Mouse (Mus musculus): ENCODE results near the gene Trib3. TPM values are rescaled to one million over a fixed set of nuclear protein-coding genes. Genes with fewer than 3 reads are reported as not detected.

Gene Trib3
- total and polyA plus RNA-seq, 3 experiments: 2.4 to 3.6 (median 3.3) TPM

- Histone ChIP-seq H3K36me3 (ENCODE audit: control insufficient read depth, insufficient read depth, low read length) (peaks cover 5% of the 10 kb centered on the region), H3K4me3 (no peak overlapping the region), H3K4me1 (ENCODE audit: control insufficient read depth, insufficient read depth, low read length) (peaks cover 4% of the 10 kb centered on the region), H3K79me2 (replicated peaks; ENCODE audit: control insufficient read depth, insufficient read depth, low read length) (0 out of 2 replicates have a peak, but pooled peaks cover 1% of the 10 kb centered on the region), H3K27ac (no peak overlapping the region; the same call in 1 of the 2 replicates), H3K27me3 (ENCODE audit: control insufficient read depth, insufficient read depth, low read length) (no peaks in the 10 kb centered on the region), H3K9ac (ENCODE audit: low read depth, low read length) (no peak overlapping the region)
- 75% methylated on average over 4 of the region's 4 CpGs for WGBS
- TF ChIP-seq EP300 (IDR thresholded peaks at IDR 0.05; ENCODE audit: insufficient read depth, low read depth, low read length) (no peak), CTCF (IDR thresholded peaks at IDR 0.05) (no peak), POLR2A (IDR thresholded peaks at IDR 0.05; ENCODE audit: insufficient read depth, low read depth, low read length) (no peak)
- intact Hi-C loops (cut with DNase I): loop anchor here (1.0 to 5.0 kb wide), 4 partner anchors 9 to 107 kb away; partner anchors contain the start of gene Csnk2a1
- DNase-seq: no peak
Observed at GRCm38 (mm10) chr2:152333345-152334006, 10.4 kb downstream of the Trib3 start.

GRCm38 (mm10) chr2:152332101-152332825 lies 11.6 kb downstream of the Trib3 start, which contains the start of gene Rbck1:
Gene Rbck1, minus strand, starts transcription at chr2:152332653.
- H3K79me2 ChIP-seq (replicated peaks; ENCODE audit: control insufficient read depth, insufficient read depth, low read length): 0 out of 2 replicates have a peak, but pooled peaks cover 1% of the 10 kb centered on the region
- DNase-seq: peak; percentile 92 to 94
- WGBS: under 1% methylated on average over 54 of the region's 54 CpGs
- no peaks in the 10 kb centered on the region for H3K27me3 ChIP-seq (ENCODE audit: control insufficient read depth, insufficient read depth, low read length)
- peak; percentile 26 for TF ChIP-seq CTCF (IDR thresholded peaks at IDR 0.05)
- TF ChIP-seq EP300 (IDR thresholded peaks at IDR 0.05; ENCODE audit: insufficient read depth, low read depth, low read length): 0 out of 2 replicates have a peak, but pooled peaks have one; percentile 82
- peak; percentile 94 for TF ChIP-seq POLR2A (IDR thresholded peaks at IDR 0.05; ENCODE audit: insufficient read depth, low read depth, low read length)
- H3K4me3 ChIP-seq: peak within 1 kb of the TSS; percentile 80
- H3K9ac ChIP-seq (ENCODE audit: low read depth, low read length): peak within 1 kb of the TSS; percentile 81
- intact Hi-C loops (cut with DNase I): loop anchor here (2.0 to 5.0 kb wide), 3 partner anchors 35 to 105 kb away; partner anchors contain the start of gene Csnk2a1
- H3K36me3 ChIP-seq (ENCODE audit: control insufficient read depth, insufficient read depth, low read length): peaks cover 8% of the 10 kb centered on the region
- H3K27ac ChIP-seq: peak within 1 kb of the TSS; percentile 97
- peaks cover 7% of the 10 kb centered on the region for H3K4me1 ChIP-seq (ENCODE audit: control insufficient read depth, insufficient read depth, low read length)

GRCm38 (mm10) chr2:152330858-152331423 lies 12.9 kb downstream of the Trib3 start:
- Histone ChIP-seq H3K27ac (no peak overlapping the region), H3K36me3 (ENCODE audit: control insufficient read depth, insufficient read depth, low read length) (peaks cover 8% of the 10 kb centered on the region), H3K9ac (ENCODE audit: low read depth, low read length) (no peak overlapping the region), H3K27me3 (ENCODE audit: control insufficient read depth, insufficient read depth, low read length) (no peaks in the 10 kb centered on the region), H3K4me3 (peak overlapping the region; percentile 80; the same call in 1 of the 2 replicates), H3K4me1 (ENCODE audit: control insufficient read depth, insufficient read depth, low read length) (peaks cover 7% of the 10 kb centered on the region), H3K79me2 (replicated peaks; ENCODE audit: control insufficient read depth, insufficient read depth, low read length) (0 out of 2 replicates have a peak, but pooled peaks cover 1% of the 10 kb centered on the region)
- intact Hi-C loops (cut with DNase I): loop anchor here (5.0 kb wide), 1 partner anchor 36 kb away; no protein-coding TSS in a partner anchor
- WGBS: 31% methylated on average over 7 of the region's 7 CpGs
- no peak for TF ChIP-seq POLR2A (IDR thresholded peaks at IDR 0.05; ENCODE audit: insufficient read depth, low read depth, low read length)
- TF ChIP-seq EP300 (IDR thresholded peaks at IDR 0.05; ENCODE audit: insufficient read depth, low read depth, low read length): no peak
- no peak for TF ChIP-seq CTCF (IDR thresholded peaks at IDR 0.05)
- DNase-seq: no peak

- Histone ChIP-seq H3K27me3 (ENCODE audit: control insufficient read depth, insufficient read depth, low read length) (no peaks in the 10 kb centered on the region), H3K4me1 (ENCODE audit: control insufficient read depth, insufficient read depth, low read length) (peaks cover 7% of the 10 kb centered on the region), H3K9ac (ENCODE audit: low read depth, low read length) (no peak overlapping the region), H3K79me2 (replicated peaks; ENCODE audit: control insufficient read depth, insufficient read depth, low read length) (0 out of 2 replicates have a peak, but pooled peaks cover 1% of the 10 kb centered on the region), H3K4me3 (no peak overlapping the region), H3K27ac (peak overlapping the region; percentile 29), H3K36me3 (ENCODE audit: control insufficient read depth, insufficient read depth, low read length) (peaks cover 8% of the 10 kb centered on the region)
- DNase-seq: peak in 1 of 2 experiments; percentile 50
- intact Hi-C loops (cut with DNase I): no loop called here
- WGBS: 46% methylated on average over 5 of the region's 5 CpGs
- peak; percentile 60; the same call in 1 of the 2 replicates for TF ChIP-seq POLR2A (IDR thresholded peaks at IDR 0.05; ENCODE audit: insufficient read depth, low read depth, low read length)
- TF ChIP-seq EP300 (IDR thresholded peaks at IDR 0.05; ENCODE audit: insufficient read depth, low read depth, low read length): peak; percentile 79
- TF ChIP-seq CTCF (IDR thresholded peaks at IDR 0.05): no peak
Observed at GRCm38 (mm10) chr2:152327980-152328379, 15.9 kb downstream of the Trib3 start.

DNA sequence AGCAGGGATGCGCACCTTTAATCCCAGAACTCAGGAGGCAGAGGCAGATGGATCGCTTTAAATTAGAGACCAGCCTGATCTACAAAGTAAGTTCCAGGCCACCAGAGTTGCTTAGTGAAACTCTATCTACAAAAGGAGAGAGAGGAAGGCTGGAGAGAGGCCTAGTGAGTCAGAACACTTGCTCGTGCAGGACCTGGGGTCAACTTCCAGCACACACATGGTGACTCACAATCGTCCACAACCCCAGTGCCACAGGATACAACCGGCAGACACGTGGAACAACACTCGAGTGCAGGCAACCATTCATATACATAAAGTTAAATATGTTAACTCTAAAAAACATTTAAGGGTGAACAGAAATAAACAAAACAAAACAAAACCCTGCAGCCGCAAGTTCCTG lies 17.2 kb downstream of the Trib3 start:
- no peak overlapping the region for H3K4me3 ChIP-seq
- 0 out of 2 replicates have a peak, but pooled peaks cover 1% of the 10 kb centered on the region for H3K79me2 ChIP-seq (replicated peaks; ENCODE audit: control insufficient read depth, insufficient read depth, low read length)
- H3K9ac ChIP-seq (ENCODE audit: low read depth, low read length): no peak overlapping the region
- DNase-seq: no peak
- H3K36me3 ChIP-seq (ENCODE audit: control insufficient read depth, insufficient read depth, low read length): peaks cover 8% of the 10 kb centered on the region
- peaks cover 7% of the 10 kb centered on the region for H3K4me1 ChIP-seq (ENCODE audit: control insufficient read depth, insufficient read depth, low read length)
- 68% methylated on average over 8 of the region's 8 CpGs for WGBS
- TF ChIP-seq POLR2A (IDR thresholded peaks at IDR 0.05; ENCODE audit: insufficient read depth, low read depth, low read length): no peak
- TF ChIP-seq CTCF (IDR thresholded peaks at IDR 0.05): no peak
- TF ChIP-seq EP300 (IDR thresholded peaks at IDR 0.05; ENCODE audit: insufficient read depth, low read depth, low read length): no peak
- no peak overlapping the region for H3K27ac ChIP-seq
- H3K27me3 ChIP-seq (ENCODE audit: control insufficient read depth, insufficient read depth, low read length): no peaks in the 10 kb centered on the region
- intact Hi-C loops (cut with DNase I): no loop called here

Data from heart, adult 2 months (tissue).